In genomic region chr10:13323806-13324411, GRCm38 (mm10) we compare ENCODE assay signal across 8 mouse cellular contexts.
DNase-seq lines count a peak whose midpoint lies in the region; ATAC-seq lines count a peak whose summit lies in the region.

No protein-coding gene starts in this region.

- H3K4me1 ChIP-seq in embryonic facial prominence, embryonic 10.5 days, result peaks cover 38% of the 10 kb centered on the region
- peaks cover 44% of the 10 kb centered on the region for H3K4me1 ChIP-seq in limb, embryonic 13.5 days
- H3K4me1 ChIP-seq in midbrain, embryonic 12.5 days, result peaks cover 10% of the 10 kb centered on the region
- peaks cover 19% of the 10 kb centered on the region for H3K4me1 ChIP-seq in stomach, embryonic 15.5 days

- H3K4me2 ChIP-seq in limb, embryonic 13.5 days (replicated peaks), result peak overlapping the region; percentile 76
- peak overlapping the region; percentile 79 for H3K4me2 ChIP-seq in midbrain, embryonic 12.5 days (replicated peaks)
- peak overlapping the region; percentile 73 for H3K4me2 ChIP-seq in stomach, embryonic 15.5 days

- no peaks in the 10 kb centered on the region for H3K36me3 ChIP-seq in embryonic facial prominence, embryonic 10.5 days (replicated peaks)
- no peaks in the 10 kb centered on the region for H3K36me3 ChIP-seq in limb, embryonic 13.5 days
- no peaks in the 10 kb centered on the region for H3K36me3 ChIP-seq in midbrain, embryonic 12.5 days
- H3K36me3 ChIP-seq in stomach, embryonic 15.5 days, result no peaks in the 10 kb centered on the region

- peak overlapping the region; percentile 94 for H3K9ac ChIP-seq in limb, embryonic 13.5 days
- H3K9ac ChIP-seq in midbrain, embryonic 12.5 days (replicated peaks), result peak overlapping the region; percentile 82
- H3K9ac ChIP-seq in stomach, embryonic 15.5 days, result peak overlapping the region; percentile 67

- H3K9me3 ChIP-seq in embryonic facial prominence, embryonic 10.5 days, result no peaks in the 10 kb centered on the region
- no peaks in the 10 kb centered on the region for H3K9me3 ChIP-seq in limb, embryonic 13.5 days
- H3K9me3 ChIP-seq in midbrain, embryonic 12.5 days, result no peaks in the 10 kb centered on the region
- H3K9me3 ChIP-seq in stomach, embryonic 15.5 days, result no peaks in the 10 kb centered on the region

- H3K4me3 ChIP-seq in embryonic facial prominence, embryonic 10.5 days, result peak overlapping the region; percentile 74
- peak overlapping the region; percentile 65 for H3K4me3 ChIP-seq in limb, embryonic 13.5 days
- H3K4me3 ChIP-seq in midbrain, embryonic 12.5 days, result peak overlapping the region; percentile 63
- peak overlapping the region; percentile 60 for H3K4me3 ChIP-seq in stomach, embryonic 15.5 days (replicated peaks)

- ATAC-seq in limb, embryonic 13.5 days (ENCODE audit: low FRiP score, low read depth), result peak; percentile 68
- ATAC-seq in midbrain, embryonic 12.5 days (ENCODE audit: low FRiP score, low read depth), result peak; percentile 94
- ATAC-seq in stomach, embryonic 15.5 days (ENCODE audit: insufficient read depth, low FRiP score, low read depth), result peak; percentile 73

- WGBS in embryonic facial prominence, embryonic 10.5 days, result 1% methylated on average over 62 of the region's 62 CpGs
- WGBS in limb, embryonic 13.5 days, result under 1% methylated on average over 38 of the region's 62 CpGs
- under 1% methylated on average over 60 of the region's 62 CpGs for WGBS in midbrain, embryonic 12.5 days
- under 1% methylated on average over 62 of the region's 62 CpGs for WGBS in stomach, embryonic 15.5 days

- no peaks in the 10 kb centered on the region for H3K27me3 ChIP-seq in embryonic facial prominence, embryonic 10.5 days (replicated peaks; ENCODE audit: low read depth, poor library complexity, severe bottlenecking)
- H3K27me3 ChIP-seq in limb, embryonic 13.5 days, result no peaks in the 10 kb centered on the region
- H3K27me3 ChIP-seq in midbrain, embryonic 12.5 days, result no peaks in the 10 kb centered on the region
- H3K27me3 ChIP-seq in stomach, embryonic 15.5 days (replicated peaks), result no peaks in the 10 kb centered on the region

- peak; percentile 8 to 41 for DNase-seq in spleen, postnatal 10 days (ENCODE audit: low spot score in 2 of 2)
- DNase-seq in spleen, postnatal 36 days (ENCODE audit: low spot score in 2 of 2), result no peak
- peak; percentile 86 for DNase-seq in embryonic facial prominence, embryonic 10.5 days (ENCODE audit: low spot score)
- peak; percentile 84 to 88 for DNase-seq in heart, adult 18-20 months
- DNase-seq in kidney, adult 11 months, result peak; percentile 66

- H3K27ac ChIP-seq in embryonic facial prominence, embryonic 10.5 days (replicated peaks), result peak overlapping the region; percentile 94
- peak overlapping the region; percentile 98 for H3K27ac ChIP-seq in limb, embryonic 13.5 days
- H3K27ac ChIP-seq in midbrain, embryonic 12.5 days (replicated peaks), result peak overlapping the region; percentile 56
- peak overlapping the region; percentile 99 for H3K27ac ChIP-seq in stomach, embryonic 15.5 days

Comparison
In these comparisons a context has a peak if more than half of its experiments do, and no peak if none do; other contexts are left out.
1. DNase-seq: peak in spleen, postnatal 10 days (2 of 2), embryonic facial prominence, embryonic 10.5 days (single experiment), heart, adult 18-20 months (2 of 2) and kidney, adult 11 months (single experiment); none in spleen, postnatal 36 days (0 of 2).
2. Peak in every context shown above with its lines, with median percentiles within 50 percentile points of each other: H3K27ac ChIP-seq, H3K4me3 ChIP-seq, ATAC-seq, H3K4me2 ChIP-seq and H3K9ac ChIP-seq.